Mouse (Mus musculus) lung, postnatal 14 days (tissue): Measurements from ENCODE around the gene Atp10b.

Source experiments
- DNase-seq: peaks from one replicate; pipeline ENCODE4 v3.0.0; 2021

The Atp10b gene

DNA sequence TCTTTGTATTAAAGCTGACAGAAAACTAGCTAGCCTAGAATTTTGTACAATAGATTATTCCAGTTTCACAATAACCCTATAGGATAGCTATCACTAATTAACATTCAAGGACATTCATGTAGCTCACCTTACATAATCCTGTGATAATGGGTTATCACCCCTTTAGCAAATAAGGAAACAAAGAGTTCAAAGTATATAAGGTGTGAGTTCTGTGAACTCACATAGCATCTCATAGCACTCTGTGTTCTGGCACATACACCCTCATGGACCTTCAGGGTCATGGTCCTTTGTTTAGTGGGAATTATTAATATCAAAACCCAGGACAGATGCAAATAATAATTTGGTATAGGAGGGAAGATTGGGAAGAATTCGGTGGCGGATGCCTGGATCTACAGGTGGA lies 50.4 kb downstream of the Atp10b start:
- no peak for DNase-seq

GRCm38 (mm10) chr11:43203580-43203979 lies 53.9 kb downstream of the Atp10b start:
- DNase-seq, result no peak

DNA sequence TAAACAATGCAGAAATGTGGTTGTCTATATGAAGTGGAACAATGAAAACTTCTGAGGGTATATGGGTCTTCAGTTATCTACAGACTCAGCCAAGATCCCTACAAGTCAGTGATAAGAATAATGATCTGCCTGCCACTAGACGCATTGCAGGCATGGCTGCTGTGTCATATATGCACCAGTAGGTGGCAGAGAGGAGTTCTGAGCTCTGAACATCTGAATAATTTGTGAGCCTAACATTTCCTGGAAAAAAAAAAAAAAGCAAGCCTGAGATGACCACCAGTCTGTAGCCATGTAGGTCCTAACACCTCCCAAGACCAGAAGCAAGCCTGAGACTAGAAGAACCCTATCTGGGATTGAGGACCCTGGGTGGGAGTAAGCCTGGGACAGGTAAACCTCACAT lies 63.5 kb downstream of the Atp10b start:
- peak; percentile 4 for DNase-seq

- DNase-seq, result no peak
Measured at GRCm38 (mm10) chr11:43213740-43214139, 64.1 kb downstream of the Atp10b start.

DNA sequence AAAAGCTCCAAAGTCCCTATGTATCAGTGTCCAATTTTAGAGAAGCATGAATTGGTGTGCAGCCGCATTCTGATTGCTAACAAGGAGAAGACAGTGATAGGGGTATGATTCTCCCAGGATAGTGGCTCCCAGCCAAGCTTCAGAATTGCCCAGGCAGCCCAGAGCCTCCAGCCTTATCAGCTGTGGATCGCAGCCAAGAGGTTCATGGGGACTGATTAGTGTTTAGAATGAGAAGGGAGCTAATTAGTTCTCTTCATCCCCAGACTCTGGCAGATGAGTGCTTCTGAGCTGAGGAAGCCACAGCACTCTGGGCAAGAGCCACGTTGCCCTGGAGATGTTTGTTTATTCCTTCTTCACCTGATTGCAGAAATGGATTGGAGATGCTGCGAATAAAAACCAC lies 67.3 kb downstream of the Atp10b start:
- peak; percentile 40 for DNase-seq

DNA sequence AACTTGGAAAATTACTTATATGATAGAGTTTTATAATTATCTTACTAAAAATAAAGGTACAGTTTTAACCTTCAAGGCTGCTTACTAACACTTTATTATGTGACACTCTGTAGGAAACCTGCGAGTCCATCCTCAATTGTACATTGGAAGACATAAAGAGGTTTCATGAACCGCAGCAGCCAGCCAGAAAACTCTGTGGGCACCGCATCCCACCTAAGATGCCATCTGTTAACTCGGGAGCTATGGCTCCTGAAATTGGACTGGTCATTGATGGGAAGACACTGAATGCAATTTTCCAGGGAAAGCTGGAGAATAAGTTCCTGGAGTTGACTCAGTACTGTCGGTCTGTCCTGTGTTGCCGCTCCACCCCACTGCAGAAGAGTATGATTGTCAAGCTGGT lies 80.6 kb downstream of the Atp10b start:
- no peak for DNase-seq

DNA sequence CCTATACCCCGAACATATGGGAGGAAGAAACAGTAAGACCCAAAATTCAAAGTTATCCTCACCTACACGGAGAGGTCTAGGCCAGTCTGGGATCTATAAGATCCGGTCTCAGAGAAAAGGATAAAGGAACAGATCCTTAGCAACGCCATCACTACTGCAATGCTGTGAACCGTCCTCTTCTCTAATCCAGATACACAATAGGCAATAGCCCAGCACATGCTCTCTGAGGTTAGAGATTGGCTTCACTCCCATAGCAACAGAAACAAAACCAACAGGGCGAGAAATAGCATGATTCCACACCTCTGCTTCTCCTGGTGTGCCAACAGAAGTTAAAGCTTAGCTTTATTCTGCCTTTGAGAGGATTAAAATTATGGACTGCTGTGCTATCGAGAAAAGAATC lies 82.4 kb downstream of the Atp10b start:
- DNase-seq, result no peak

GRCm38 (mm10) chr11:43236360-43237039 lies 86.8 kb downstream of the Atp10b start:
- no peak for DNase-seq

DNA sequence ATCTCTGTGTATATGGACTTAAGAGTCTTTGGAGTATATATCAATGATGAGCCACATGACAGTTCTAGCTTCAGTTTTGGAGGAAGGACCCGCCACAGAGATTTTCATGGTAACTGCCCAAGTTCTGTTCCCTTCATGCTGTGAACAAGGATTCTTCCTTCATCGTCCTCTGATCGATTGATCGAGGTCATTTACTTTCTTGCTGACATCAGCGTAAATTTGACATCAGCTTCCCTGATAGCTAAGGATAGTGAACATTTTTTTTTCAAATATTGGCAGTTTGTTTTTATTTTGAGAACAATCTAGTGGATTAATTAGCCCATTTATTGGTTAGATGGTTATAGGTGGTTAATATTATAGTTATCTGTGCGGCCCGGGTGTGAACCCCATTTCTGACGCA lies 90.1 kb downstream of the Atp10b start:
- DNase-seq, result no peak

DNA sequence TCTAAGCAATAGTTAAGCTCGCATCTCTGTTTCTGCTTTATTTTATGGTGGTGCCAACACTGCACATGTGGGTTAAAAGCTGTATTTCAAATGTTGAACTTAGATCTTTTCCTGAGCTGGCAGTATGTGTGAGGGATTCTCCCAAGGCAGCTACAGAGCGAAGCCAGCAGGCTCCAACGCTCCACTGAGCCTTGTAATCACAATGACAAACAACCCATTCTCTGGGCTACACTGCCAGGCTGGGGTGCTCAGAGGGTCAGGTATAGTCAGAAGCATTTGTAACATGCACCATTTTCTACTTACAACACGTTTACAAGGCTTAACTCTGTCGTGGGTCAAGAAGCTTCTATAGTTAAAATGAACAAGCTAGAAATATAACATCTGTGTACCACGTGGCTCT lies 103.4 kb downstream of the Atp10b start:
- no peak for DNase-seq

DNA sequence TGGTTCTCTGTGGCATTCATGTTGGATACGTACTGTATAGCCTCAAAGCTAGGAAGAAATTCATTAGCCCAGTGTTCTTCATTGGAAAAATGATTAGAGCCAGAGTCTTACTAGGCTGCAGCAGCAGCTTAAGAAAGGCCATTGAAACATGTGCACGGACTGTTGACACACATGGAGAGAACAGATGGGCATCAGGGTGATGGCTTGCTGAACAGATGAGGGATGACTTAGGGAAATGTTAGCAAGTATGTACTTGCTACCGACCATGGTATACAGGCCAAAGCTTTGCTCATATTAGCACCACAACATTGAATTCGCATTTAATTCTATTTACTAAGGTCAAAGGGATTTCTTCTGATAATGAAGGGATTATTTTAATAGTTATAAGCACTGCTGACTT lies 105.6 kb downstream of the Atp10b start:
- no peak for DNase-seq

GRCm38 (mm10) chr11:43257291-43257690 lies 107.6 kb downstream of the Atp10b start:
- DNase-seq, result no peak

DNA sequence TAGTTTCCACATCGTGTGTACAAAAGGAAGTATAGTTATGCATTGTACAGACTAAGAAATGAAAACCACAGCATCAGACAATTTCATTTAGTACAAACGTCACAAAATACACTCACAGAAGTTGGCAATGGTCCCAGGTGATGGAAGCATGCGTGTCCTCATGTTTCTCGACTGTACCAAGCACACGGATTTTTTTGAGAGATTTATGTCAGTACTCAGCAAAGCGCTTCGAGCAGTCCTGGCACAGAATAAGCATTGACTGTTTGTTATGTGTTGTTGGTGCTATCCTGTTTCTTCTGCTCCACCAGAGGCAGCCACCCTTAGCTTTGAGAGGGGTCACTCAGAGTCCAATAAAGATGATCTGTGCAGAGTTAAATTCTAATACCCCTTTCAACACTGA lies 108.1 kb downstream of the Atp10b start:
- no peak for DNase-seq

- peak; percentile 61 for DNase-seq
Measured at GRCm38 (mm10) chr11:43263548-43264218, 114.0 kb downstream of the Atp10b start.

DNA sequence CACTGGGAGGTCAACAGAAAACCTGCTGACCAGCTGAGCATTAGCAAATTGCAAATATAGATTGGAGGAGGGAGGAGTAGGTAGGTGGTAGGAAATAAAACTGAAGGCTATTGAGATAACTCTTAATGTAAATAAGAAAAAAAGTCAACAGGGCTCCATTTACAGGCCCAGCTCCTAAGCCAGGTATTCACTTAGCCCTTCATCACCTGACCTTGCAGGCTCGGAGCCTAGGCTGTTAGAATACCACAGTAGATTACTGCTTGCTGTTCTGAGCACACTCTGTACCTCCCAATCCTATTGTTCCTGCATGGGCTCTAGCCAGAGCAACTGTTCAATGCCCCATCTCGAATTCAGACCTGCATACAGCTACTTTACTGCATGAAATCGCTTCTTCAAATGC lies 117.8 kb downstream of the Atp10b start:
- no peak for DNase-seq

GRCm38 (mm10) chr11:43269503-43270255 lies 120.0 kb downstream of the Atp10b start:
- DNase-seq, result no peak

DNA sequence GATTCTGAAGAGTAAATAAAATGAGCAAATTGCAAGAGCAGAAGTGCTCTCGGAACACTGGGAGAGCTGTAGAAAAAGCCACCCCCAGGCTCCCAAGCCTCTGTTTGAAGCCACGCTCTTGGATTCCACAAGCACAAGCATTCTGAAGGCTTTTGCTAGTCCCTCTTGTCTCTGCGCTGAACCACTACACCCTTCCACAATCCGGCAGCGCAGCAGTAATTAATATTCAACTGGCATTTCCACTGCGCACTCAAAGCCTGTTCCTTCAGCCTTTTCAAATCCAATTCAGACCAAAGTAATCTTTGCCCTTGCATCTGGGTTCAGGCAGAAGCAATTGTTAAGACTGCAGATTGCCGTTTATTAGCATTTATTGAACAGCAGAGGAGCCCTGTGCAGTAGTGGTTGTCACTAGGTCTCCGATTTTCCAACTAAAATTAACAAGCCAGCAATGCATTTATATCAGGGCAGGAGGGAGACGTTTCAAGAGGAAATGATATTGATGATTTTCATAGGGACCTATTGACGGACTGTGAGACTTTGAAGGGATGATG lies 120.7 kb downstream of the Atp10b start:
- no peak for DNase-seq

GRCm38 (mm10) chr11:43273896-43274295 lies 124.2 kb downstream of the Atp10b start:
- DNase-seq, result no peak

DNA sequence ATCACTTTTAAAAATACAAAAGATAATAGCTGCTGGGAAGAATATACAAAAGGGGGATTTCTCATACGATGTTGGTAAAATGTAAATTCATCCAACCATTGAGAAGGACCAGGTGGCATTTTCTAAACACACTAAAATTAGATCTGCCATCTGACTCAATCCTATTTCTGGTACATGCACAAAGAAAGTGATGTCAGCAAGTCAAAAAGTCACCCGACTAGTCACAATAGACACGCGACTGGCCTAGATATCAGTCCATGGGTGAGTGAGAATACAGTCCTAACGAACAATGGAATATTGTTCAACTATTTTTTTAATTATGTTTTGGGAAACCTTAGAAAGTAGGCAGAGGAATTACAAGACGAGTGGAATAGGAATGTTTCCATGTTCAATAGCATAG lies 147.9 kb downstream of the Atp10b start:
- DNase-seq, result no peak

DNA sequence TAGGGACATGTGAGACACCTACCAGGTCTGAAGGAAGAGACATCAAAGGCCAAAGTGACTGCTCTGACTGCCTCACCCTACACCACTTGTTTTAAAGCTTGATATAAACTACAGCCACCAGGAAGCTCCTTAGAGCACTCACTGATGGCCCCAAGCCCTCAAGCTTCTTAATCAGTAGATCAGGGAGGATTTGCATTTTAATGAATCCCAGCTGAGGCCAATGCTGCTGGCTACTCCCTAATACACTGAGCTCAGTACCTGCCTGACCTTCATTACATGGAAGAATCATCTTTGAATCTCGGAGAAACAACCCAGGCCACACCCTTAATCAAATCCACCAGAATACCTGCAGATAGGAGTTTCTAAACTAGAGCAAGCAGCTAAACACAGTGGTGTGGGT lies 161.3 kb downstream of the Atp10b start:
- DNase-seq, result no peak
